Mouse (Mus musculus) C2C12 (cell line): ENCODE results near the gene Ppp2r5c.

Experiments
- CEBPB ChIP-seq: IDR thresholded peaks from one replicate; pipeline ENCODE4 v1.6.1; 2011; ENCODE audit warnings: low read depth, mild to moderate bottlenecking, control low read depth, moderate library complexity
- CTCF ChIP-seq: IDR thresholded peaks from one replicate; pipeline ENCODE4 v1.5.1; 2011; ENCODE audit not compliant: control insufficient read depth, insufficient read depth, insufficient read length
- MAX ChIP-seq: IDR thresholded peaks from one replicate; pipeline ENCODE4 v1.6.1; 2011; ENCODE audit warnings: mild to moderate bottlenecking, control low read depth
- MYOD1 ChIP-seq: IDR thresholded peaks from one replicate; pipeline ENCODE4 v1.6.1; 2011; ENCODE audit warnings: low read depth; ENCODE audit not compliant: control insufficient read depth, insufficient read length
- MYOG ChIP-seq: IDR thresholded peaks from one replicate; pipeline ENCODE4 v1.6.1; 2011; ENCODE audit not compliant: control insufficient read depth, insufficient read length; ENCODE audit errors: extremely low read depth

DNA sequence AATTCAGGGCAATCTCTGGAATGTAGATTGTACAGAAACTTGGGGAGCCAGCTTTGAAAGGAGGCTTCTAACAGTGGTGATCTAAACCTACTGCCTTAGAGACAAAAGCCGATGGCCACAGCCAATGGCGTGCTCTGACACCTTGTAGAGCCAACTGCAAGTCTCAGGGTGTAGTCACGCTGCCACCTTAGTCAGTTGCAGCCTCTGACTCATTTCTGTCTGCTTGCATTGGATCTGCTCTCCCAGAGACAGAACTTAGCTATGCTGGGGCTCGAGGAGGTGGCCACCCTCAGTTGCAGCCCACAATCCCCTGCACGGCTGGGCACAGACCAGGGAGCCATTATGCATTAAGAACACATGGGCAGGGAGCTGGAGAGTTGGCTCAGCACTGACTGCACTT is 106.4 kb downstream of the Ppp2r5c start:
- TF ChIP-seq CTCF (no peak), MYOD1 (no peak), MAX (no peak), CEBPB (no peak), MYOG (no peak)
